Mouse (Mus musculus) kidney, postnatal 36 days (tissue): Measurements from ENCODE around the gene Ica1l.

Experiments
- DNase-seq, 2 experiments: peaks; one replicate each; pipeline ENCODE4 v3.0.0; 2021 to 2022; ENCODE audit warnings: mixed read lengths in 2 of 2

Ica1l gene

GRCm38 (mm10) chr1:59959941-59960340, 83.0 kb downstream of the Ica1l start:
- DNase-seq = no peak

- no peak for DNase-seq
Measured at GRCm38 (mm10) chr1:59957206-59957605, 85.8 kb downstream of the Ica1l start.

GRCm38 (mm10) chr1:59947509-59947908, 95.5 kb downstream of the Ica1l start:
- DNase-seq = no peak

- no peak for DNase-seq
Measured at GRCm38 (mm10) chr1:59945969-59946368, 97.0 kb downstream of the Ica1l start.

- no peak for DNase-seq
Measured at GRCm38 (mm10) chr1:59943825-59944224, 99.2 kb downstream of the Ica1l start.

- DNase-seq = no peak
Measured at GRCm38 (mm10) chr1:59942057-59942790, 100.8 kb downstream of the Ica1l start.

- DNase-seq = no peak
Measured at GRCm38 (mm10) chr1:59941063-59941462, 101.9 kb downstream of the Ica1l start.

GRCm38 (mm10) chr1:59932991-59933390, 110.0 kb downstream of the Ica1l start:
- DNase-seq = peak; percentile 37 to 45
